Mouse (Mus musculus): ENCODE measurements around the gene Rnf43.
A peak's percentile ranks its signal among the peaks of the same experiment; 100 is the strongest.

The Rnf43 gene

DNA sequence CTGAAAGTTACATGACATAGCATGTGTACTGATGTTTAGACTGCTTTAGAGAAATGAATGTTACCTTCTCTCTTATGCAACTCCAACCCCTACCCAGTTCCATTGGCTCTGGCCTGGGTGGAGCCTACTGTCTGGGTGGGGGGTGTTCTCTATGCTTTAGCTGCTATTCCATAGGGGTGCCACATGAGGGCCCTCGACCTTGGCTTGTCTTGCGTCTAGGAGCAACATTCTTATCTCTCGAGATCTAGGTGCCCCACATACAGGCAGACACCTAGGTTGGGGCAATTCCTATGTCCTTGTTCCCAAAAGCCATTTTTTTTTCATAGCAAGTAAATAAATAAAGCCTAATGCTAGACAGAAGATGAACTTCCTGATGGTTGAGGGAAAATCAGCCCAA lies 97.1 kb downstream of the Rnf43 start:
- peak; percentile 53 for DNase-seq (ENCODE audit: low spot score)

DNA sequence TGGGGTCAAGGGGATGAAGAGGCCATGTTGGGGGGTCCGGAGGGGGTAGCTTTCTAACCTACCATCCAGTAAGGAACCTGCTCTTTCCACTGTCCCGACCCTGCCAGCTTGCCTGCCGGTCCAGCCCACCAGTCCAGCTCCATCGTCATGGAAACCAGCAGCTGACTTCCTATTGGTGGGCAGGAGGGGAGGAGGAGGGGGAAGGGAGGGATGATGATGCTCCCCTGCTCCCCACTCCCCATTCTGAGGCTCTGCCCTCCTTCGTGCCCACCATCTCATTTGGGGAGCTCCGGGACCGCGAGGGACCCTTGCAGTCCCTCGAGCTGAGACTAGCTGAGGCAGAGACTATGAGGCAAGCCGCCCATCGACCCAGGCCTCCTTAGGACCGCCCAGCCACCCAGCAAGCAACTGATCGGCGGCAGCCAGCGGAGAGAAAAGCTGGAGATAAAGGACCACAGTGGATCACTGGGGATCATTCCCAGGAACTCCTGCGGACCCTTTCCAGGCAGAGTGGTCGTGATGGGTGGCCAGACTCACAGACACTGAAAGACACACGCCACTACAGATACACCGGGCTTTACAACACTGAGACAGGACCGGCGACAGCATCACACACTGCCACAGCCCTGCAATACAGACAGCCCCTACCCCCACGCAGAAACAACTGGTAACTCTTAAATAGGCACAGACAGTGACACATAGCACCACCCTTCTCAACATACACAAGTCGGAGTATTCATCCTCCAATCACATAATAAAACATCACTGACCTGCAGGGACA lies 98.0 kb downstream of the Rnf43 start, which contains the start of gene Tspoap1:
TSS of gene Tspoap1 (plus strand) at position 241 of the 781 bp plus-strand sequence.
- peak; percentile 58 for DNase-seq (ENCODE audit: low spot score)

DNA sequence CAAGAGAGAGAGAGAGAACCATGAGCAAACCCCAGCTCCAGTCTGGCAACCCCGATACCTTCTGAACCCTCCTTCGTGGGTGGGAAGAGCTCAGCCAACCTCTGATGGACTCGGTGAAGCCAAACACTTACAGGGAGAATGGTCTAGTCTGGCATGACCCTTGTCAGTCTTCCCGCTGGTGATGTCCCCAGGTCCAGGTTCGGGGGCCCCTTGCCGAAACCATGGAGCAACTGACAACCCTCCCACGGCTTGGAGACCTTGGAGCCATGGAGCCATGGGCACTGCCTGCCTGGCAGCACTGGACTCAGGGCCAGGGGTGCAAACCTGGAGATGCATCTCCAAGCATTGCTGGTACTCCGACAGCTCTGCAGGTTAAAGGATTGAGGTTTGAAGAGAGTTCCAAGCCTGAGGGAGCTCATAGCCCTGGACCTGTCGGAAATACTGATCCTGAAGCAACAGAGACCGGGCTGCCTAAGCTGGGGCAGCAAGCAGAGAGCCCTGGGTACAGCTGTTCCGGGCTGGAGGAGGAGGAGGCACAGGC lies 98.7 kb downstream of the Rnf43 start:
- DNase-seq (ENCODE audit: low spot score) = no peak

DNA sequence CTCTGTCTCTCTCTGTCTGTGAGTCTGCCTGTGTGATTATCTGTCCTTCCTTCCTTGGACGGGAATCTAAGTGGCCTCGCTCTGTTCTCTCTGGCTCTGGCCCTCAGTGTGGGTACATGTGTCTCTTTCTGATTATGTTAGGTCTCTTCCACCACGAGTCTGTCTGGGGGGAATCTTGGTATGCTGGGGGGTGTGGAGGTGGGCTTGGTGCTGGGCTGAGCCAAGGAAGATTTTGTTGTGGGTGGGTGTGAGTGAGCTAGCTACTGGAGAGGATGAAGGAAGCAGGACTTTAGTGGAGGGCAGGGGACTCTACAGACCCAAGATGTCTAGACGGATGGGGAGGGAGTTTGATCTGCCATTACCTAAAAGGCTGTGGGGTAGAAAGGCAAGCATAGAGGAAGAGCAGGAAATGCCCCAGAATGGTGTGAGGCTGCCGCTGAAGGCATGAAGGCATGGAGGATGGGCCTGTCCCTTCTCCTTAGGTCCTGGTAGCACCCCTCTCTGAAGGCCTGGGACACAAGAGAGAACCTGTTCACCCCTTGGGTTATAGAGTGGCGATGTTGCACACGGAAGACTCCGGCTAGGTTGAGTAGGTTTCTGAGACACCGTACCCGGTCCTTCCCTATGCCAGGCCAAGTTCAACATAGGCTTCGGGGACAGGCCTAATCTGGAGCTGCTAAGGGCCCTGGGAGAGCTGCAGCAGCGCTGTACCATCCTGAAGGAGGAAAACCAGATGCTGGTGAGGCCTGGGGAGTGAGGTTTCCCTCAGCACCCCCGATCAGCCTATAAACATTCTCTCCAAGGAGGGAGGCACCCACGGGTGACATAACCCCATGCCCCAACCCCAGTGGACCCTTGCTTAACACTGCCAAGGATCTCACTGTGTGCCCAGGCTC lies 99.5 kb downstream of the Rnf43 start:
- DNase-seq (ENCODE audit: low spot score) = no peak

DNA sequence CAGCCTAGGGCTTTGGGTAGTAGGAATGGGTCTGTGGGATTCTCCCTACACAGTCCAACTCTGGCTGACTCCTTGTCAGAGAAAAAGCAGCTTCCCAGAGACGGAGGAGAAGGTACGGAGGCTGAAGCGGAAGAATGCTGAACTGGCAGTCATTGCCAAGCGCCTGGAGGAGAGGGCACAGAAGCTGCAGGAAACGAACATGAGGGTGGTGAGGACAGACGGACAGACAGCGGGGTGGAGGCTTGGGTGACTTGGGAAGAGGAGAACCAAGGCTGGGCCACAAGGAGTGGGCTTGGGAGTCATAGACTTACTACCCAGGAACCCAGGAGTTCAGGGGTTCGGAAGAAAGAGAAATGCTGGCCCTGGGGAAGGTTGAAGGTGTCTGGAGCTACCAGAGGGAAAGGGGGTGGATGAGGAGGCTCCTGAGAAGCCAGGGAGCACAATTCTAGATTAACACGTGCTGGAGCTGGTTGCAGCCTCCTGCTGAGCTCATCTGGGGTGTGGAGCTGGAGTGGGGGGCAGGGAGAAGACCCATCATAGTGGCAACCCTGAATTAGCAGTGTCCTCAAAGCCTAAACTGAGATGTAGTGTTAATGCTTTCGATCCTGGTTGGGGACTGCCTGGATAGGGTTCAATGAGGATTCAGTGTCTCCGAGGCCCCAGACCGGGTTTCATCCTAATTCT lies 100.3 kb downstream of the Rnf43 start:
- no peak for DNase-seq (ENCODE audit: low spot score)

DNA sequence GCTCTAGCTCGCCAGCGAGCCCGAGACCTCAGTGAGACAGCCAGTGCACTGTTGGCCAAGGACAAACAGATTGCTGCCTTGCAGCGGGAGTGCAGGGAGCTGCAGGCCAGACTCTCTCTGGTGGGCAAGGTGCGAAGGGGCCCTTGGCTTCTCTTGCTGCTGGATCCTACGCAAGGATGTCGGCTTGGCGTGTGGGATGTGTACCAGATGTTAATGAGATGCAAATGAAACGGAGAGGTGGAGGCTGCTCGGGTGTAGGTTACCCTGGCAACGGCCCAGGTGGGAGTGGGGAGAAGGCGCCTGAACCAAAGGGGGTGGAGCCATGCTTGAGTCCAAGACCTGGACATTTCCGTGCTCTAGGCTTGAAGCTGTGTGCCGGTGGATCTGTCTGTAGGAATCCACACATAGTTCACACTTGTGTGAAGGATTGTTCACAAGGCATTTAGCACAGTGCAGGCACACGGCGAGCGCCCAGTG lies 101.0 kb downstream of the Rnf43 start:
- peak; percentile 60 for DNase-seq (ENCODE audit: low spot score)

DNA sequence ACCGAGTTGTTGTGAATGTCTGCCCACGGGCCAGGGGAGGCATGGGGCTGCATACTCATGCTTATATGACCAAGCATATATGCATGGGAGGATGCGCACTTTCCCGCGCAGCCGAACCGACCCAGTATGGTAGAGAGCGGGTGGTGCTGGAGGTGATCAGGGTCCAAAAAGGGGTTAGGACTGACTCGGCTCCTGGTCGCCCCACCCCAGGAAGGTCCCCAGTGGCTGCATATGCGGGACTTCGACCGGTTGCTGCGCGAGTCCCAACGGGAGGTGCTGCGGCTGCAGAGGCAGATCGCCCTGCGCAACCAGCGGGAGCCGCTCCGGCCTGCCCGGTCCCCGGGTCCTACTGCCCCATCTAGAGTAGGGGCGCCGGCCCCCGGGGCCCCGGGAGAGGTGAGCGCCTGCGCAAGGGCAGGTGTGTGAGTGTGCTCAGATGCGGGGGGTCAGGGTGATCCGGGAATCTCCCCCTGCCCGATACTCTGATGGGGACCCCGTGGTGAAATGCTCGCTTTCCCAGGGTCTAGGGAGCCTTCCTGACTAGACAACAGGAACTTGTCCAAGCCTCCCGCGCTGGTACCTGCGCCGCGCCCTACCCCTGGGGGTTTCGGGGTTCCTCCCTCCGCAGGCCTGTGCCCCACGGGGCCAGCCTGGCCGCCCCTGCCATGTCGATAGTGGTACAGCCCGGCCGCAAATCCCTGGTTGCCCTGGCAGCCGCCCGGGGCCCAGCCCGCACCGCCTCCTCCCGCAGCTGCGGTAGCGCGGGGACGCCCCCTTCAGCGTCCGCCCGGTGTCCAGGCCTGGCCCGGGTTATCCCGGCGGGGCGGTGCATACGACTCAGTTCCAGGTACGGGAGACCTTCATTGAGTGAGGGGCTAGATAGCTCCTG lies 101.7 kb downstream of the Rnf43 start:
- peak; percentile 75 for DNase-seq (ENCODE audit: low spot score)

DNA sequence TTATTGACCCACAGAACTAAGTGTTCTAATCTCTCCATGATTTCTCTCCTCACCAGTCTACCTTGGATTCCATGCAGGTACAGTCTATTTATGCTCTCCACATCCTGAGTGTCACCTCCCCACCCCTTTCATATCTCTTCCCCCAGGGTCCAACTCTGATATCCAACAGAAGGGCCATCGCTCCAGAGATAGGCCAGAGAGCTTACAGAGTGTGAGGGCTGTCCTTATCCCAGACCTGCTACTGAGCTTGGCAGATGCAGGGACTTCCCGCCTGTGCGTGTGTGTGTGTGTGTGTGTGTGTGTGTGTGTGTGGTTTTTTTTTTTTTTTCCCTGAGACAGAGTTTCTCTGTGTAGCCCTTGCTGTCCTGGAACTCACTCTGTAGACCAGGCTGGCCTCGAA lies 106.2 kb downstream of the Rnf43 start:
- DNase-seq (ENCODE audit: low spot score) = no peak

DNA sequence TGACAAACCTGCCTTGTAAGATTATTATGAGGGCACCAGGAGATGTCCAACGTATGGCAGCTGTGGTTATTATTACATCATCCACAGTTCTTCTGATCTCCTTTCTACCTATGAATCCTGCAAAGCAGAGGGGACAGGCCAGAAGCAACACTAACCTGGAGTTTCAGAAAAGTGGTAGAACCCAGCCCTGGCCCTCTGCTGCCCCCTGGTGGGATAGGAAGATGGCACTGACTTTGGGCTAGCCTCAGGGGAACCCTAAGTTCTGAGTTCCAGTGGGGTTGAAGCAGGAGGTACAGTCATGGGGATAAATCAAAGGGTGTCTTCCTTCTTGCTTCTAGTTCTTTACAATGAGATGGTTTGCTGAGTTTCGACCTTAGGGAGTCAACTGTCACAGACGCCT lies 108.5 kb downstream of the Rnf43 start:
- DNase-seq (ENCODE audit: low spot score) = peak; percentile 80

DNA sequence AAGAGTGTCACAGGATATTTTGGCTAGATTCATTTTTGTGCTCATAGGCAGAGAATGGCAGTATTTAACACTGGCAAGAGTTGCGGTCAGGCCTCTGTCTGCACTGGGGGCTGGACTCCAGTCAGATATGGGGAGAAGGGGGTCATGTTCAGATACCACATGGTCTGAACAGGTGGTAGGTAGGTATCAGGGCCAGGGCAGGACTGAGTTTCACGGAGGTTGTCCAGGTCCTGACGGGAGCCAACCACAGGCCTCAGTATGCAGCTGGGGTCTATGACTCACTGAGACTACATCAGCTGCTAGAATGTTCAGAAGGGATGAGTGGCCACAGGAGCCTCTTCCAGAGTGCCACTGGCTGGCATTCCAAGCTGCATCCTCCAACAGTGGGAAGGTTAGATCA lies 109.8 kb downstream of the Rnf43 start:
- DNase-seq (ENCODE audit: low spot score) = no peak

DNA sequence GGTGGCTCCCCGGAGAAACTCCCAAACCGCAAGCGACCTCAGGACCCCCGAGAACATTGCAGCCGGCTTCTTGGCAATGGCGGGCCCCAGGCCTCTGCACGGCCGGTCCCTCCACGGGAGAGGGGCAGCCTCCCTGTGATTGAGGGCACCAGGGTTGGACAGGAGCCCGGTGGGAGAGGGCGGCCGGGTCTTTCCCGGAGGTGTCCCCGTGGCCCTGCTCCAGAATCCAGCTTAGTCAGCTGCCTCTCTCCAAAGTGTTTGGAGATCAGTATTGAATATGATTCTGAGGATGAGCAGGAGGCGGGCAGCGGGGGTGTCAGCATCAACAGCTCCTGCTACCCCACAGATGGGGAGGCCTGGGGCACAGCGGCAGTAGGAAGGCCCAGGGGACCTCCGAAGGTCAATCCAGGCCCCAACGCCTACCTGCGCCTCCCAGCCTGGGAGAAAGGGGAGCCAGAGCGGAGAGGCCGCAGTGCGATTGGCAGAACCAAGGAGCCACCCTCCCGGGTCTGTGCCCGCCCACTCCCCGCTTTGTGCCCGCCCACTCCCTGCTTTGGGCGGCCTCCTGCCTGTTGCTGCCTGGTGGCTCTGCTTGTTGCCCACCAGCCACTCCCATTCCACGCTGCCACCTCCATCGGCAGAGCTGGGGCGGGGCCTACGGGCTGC lies 115.7 kb downstream of the Rnf43 start:
- peak; percentile 81 for DNase-seq (ENCODE audit: low spot score)

DNA sequence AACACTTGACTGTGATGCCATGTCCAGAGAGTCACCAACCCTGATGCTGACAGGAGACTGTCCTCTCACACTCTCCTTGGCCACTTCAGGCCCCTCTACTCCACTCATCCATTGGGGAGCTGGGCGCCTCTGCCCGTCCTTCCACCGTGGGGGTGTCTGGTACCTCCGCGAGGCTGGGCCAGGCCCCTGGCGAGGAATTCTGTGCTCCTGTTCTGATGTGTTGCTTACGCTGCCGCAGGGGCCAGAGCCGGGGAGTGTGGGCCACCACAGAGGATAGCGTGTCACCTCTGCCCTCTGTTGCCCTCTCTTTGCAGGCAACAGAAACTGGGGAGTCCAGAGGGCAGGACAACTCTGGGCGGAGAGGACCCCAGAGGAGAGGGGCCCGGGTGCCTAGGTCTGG lies 116.4 kb downstream of the Rnf43 start:
- no peak for DNase-seq (ENCODE audit: low spot score)

DNA sequence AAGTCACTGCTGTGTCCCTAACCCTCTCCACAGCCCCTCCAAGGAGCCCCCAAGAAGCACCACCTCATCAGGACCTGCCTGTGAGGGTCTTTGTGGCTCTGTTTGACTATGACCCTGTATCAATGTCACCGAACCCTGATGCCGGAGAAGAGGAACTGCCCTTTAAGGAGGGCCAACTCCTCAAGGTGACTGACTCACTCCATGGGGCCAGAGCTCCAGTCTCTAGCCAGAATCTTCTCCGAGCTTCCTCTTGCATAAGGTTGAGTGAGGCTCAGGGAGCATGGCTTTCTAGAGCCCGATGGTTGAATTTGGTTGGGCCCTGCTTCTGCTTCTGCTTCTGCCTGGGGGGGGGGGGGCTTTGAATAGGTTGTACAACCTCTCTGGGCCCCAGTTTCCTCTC lies 116.9 kb downstream of the Rnf43 start:
- DNase-seq (ENCODE audit: low spot score) = no peak

DNA sequence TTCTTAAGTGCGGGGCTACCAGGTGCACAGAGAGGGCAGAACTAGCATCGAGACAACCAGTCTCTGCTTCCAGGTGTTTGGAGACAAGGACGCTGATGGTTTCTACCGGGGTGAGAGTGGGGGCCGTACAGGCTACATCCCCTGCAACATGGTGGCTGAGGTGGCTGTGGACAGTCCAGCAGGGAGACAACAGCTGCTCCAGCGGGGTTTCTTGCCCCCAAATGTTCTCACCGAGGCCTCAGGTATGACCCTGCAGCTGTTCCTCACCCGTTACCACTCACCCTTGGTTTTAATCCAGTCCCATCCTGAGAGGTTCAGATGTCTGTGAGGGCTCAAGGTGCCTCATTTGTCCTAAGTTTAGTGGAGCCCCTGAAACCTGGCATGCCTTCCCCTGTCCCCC lies 117.6 kb downstream of the Rnf43 start:
- no peak for DNase-seq (ENCODE audit: low spot score)
